Mouse (Mus musculus) naive thymus-derived CD4-positive, alpha-beta T cell, adult 2 months (primary cell): ENCODE data around the gene Lonrf2.
A peak's percentile ranks its signal among the peaks of the same experiment; 100 is the strongest.

Experiments
- DNase-seq: peaks from one replicate; pipeline ENCODE4 v3.0.0-alpha.2; 2011; ENCODE audit warnings: low read depth

The Lonrf2 gene

DNA sequence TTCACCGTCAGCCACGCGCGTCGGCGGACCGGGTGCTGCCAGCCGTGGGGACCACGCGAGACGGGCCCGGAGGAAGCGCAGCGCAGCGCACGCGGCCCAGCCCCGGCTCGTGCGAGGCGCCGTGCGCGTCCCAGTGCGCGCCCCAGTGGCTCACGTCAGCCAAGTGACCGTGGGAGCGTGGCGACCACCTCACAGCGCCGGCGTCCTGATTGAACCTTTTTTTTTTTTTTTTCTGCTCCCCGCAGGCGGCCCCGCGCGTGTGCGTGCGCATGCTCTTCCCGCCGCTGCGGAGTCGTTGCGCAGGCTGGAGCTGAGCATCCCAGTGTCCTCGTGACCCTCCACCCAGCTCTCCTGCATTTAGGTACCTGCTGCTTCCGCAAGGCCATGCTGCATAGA is at the start of gene Lonrf2:
Gene Lonrf2 (minus strand): TSS at position 235 of the 396 bp plus-strand sequence.
- no peak for DNase-seq

DNA sequence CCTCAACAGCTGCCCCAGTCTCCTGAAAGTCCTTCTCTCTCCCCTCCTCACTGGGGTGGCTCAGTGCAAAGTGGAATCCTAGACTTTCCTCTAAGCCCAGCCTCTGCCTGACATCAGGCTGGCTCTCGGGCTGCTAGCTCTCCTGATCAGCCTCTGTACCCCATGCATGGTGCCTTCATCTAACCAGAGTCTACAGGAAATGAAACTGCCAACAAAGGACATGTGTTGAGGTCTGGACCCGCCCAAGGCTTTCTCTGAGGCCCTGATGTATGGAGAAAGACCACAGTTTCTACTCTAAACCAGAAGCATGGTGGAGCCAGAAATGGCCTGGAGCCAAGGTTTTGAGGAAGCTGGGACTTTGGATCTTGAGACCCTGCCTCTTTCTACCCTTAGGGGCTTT is 49.4 kb upstream of the Lonrf2 start:
- DNase-seq: peak; percentile 72

- DNase-seq: peak; percentile 67
These were observed 47.3 kb upstream of the Lonrf2 start for GRCm38 (mm10) chr1:38883766-38884165.

DNA sequence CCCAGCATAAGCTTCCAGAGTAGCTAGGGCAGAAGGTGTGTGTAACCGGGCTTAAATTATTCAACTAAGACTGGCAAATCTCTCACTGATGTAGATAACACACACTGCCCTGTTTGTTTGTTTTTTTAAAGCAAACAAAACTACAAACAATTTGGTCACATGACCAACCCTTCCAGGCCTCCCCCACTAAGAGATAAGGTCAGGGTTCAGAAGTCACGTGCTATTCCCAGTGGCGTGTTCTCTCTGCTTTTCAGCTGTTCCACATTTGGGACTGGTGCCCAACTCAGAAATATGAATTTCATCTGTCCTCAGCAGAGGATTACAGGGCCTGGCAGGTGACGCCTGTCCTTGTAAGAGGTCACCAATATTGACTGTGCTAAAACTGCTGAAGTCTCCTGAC is 46.2 kb upstream of the Lonrf2 start:
- DNase-seq: no peak

DNA sequence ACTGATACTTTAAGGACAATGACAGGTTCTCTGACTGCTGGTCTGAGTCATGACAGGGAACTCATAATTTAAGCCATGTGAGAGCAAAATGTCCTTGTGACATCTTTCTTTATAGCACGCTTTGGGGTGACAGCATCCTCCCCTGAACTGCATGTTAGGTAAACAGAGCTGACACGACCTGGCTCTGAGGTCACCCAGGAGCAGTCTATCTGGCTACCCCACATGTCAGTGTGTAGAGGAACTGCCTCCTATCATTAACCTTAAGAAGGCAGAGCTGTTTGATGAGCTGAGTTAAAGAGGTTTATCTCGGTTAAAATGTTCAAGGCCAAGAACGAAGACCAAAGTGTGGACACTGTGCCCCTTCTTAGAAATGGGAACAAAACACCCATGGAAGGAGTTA is 44.9 kb upstream of the Lonrf2 start:
- DNase-seq: no peak

DNA sequence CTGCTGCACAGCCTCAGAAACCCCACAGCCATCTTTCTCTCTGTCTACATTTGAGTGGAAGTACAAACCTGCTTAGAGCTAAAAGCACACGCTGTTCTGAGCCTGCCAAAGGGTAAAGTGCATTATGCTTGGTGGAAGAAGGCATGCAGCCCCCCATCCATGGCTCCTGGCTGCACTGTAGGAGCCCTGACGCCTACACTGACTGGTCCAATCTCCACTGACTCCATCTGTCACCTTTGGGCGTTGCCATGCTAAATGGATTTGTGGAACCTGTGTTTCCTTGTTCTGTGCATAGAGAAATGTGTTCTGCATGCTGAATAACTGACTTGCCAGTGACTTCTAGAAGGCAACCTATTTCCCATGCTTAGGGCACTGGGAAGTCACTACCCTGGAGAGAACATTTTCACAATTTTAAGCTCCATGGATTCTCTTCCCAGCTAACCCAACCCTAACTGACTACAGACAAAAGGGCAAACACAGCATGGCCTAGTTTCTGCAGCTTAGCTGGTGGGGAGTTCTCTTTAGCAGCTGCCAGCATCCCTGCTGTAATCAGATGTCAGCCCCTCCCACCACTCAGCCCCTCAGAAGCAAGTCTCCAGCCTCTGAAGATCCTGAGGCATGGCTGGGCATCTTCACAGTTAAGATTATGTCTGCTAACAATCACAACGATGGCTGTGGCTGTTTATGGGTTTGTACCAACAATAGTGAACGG is 40.3 kb upstream of the Lonrf2 start:
- no peak for DNase-seq

- DNase-seq: no peak
These were observed 37.4 kb upstream of the Lonrf2 start for GRCm38 (mm10) chr1:38873911-38874310.

GRCm38 (mm10) chr1:38871834-38872233 is 35.3 kb upstream of the Lonrf2 start:
- no peak for DNase-seq

DNA sequence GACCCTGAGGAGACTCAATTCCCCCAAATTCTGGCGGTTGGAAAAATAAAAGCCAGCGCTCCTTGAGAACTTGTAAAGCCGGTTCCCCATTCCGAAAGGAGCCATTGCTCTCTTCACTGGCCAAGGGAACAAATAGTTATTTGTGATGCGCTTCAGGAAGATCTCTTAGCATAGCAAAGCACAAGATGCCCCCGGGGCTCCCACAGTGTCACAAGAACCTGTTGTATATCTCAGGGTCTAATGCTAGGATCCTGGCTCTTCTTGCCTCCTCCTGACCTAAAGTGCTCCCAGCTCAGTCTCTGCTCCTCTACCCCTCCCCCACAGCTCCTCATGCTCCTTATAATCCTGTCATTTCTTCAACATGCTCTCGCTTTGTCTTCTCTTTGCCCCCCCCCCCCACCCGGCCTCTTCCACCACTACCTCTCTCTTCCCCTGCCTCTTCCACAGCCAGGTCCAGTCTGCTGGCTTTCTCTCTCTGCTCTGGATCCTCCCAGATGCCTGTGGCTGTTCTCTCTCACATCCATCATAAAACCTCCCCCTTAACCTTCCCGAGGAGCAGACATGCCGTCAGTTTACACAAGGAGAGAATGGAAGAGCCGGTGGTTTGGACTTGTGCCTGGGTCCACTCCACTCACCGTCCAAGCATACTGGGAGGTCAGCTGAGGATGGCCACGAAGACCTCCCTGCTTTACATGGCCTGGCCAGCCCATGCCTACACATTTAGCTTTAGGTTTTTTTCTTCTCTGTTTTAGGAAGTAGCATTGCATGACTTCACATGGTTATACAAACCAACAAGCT is 33.1 kb upstream of the Lonrf2 start:
- no peak for DNase-seq

- DNase-seq: no peak
These were observed 29.7 kb upstream of the Lonrf2 start for GRCm38 (mm10) chr1:38866242-38866641.

DNA sequence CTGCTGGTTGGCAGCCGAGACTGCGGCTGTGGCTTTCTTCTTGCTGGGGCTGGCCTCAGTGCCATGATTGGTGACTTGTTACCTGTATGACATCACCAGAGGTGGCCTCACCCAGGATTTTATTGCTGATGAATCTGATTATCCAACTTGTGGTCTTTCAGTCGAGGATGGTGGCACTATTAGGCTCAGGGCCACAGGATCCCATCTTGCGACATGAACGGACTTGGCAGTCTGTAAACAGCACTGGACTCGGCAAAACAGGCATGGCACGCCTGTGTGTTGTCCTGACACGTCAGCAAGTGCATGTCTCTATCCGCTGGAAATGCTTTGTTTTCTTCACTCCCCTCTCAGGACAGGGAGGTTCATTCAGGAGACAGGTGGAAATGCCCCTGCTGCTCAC is 27.8 kb upstream of the Lonrf2 start:
- DNase-seq: no peak

DNA sequence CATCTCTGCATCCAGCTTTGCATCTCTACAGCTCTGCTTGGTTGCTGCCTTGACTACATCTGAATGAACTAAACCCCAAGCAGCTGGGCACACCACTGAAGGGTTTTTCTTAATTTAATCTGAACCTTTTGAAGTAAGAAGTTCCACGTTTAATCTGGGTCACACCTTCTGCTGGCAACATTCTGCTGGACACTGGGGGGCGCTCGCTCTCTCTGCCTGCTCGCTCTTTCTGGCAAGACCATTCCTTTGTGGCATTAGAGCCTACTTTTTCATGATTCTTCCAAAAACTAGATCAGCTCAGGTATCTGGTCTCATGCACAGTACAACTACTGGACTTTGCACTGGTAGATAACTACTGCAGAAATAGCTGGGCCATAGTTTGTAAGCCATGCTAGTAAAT is 25.7 kb upstream of the Lonrf2 start:
- DNase-seq: peak; percentile 64

GRCm38 (mm10) chr1:38860867-38861524 is 24.5 kb upstream of the Lonrf2 start:
- DNase-seq: no peak

DNA sequence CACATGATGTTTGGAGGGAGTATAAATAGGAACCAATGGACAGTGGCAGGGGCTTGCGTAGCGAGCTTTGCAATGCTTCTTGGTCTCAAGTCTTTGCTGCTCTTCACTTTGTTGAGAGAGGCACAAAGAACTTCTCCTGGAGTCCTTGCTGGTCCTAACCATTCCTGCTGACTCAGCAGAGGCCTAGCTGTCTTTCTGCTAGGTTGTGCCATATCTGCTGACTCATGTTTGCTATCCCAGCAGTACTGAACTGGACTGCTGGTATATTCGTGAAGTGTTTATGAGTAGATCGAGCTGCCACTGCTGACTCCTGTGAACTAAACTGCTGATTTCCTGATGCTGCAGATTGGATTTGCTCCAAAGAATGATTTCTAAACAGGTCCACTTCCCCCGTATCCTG is 23.7 kb upstream of the Lonrf2 start:
- no peak for DNase-seq

GRCm38 (mm10) chr1:38856196-38856595 is 19.7 kb upstream of the Lonrf2 start:
- peak; percentile 69 for DNase-seq

DNA sequence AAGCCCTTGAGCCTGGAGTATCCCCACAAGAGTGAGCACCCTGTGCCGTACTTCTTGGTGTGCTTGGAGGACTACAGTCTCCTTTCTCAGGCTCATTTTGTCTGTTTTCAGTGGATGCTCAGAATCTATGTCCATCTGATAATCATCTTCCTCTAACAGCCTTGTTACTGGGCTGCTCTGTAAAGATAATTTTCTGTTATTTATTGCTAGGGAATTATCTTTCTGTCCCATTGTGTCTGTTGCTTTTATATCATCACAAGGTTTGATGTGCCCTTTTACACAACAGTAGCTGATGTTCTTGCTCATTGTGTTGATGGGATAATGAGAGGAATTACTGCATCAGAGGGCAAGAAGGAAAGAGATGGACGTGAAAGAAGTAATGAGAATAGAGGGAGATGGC is 15.7 kb upstream of the Lonrf2 start:
- DNase-seq: no peak

- no peak for DNase-seq
These were observed 14.1 kb upstream of the Lonrf2 start for GRCm38 (mm10) chr1:38850650-38851049.

- no peak for DNase-seq
These were observed 12.2 kb upstream of the Lonrf2 start for GRCm38 (mm10) chr1:38848451-38849289.

- no peak for DNase-seq
These were observed 11.5 kb upstream of the Lonrf2 start for GRCm38 (mm10) chr1:38847975-38848374.

DNA sequence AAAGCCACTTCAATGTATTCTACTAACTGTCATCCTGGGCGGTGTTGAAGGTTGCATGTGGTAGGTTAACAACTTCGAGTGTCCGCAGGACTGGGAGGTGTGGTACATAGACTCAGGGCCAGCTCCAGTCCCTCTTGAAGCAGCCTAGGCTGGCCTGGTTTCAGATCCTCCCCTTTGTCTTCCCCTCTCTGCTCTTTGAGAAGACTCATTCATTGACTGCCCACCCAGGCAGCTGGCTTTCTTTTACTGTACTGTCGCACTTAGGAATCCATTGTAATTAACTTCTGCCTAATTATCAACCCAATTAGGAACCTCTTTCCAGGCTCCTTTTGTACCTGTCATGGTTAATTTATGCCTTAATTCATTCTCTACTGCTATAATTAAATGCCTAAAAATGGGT is 6.8 kb upstream of the Lonrf2 start:
- no peak for DNase-seq

DNA sequence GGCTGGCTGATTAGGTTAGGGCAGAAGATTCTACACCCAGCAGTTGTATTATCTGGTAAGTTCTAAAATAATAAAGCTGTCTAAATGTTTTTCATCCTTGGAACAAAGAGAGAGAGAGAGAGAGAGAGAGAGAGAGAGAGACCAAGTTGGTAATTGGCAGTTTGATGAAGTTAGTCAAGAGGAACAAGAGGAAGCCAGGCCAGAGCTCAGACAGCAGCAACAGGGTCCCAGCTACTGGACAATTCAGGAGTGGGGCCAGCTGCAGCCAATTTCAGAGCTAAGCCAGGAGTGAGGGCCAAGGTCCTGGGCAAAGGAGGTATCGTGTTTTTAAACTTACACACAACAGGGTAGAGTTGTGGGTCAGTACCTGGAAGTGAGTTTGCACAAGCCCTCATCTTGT is 6.3 kb upstream of the Lonrf2 start:
- DNase-seq: no peak

- no peak for DNase-seq
These were observed 3.4 kb upstream of the Lonrf2 start for GRCm38 (mm10) chr1:38839944-38840343.
